In genomic region chr5:111416048-111416447, GRCm38 (mm10) we compare ENCODE assay signal across 8 mouse cellular contexts. TPM values are rescaled to one million over a fixed set of nuclear protein-coding genes. Genes with fewer than 3 reads are reported as not detected.
DNase-seq lines count a peak whose midpoint lies in the region; ATAC-seq and TF ChIP-seq lines count a peak whose summit lies in the region.

No protein-coding gene starts in this region.

- H3K36me3 ChIP-seq in kidney, postnatal 0 days (ENCODE audit: insufficient read depth, low read length): no peaks in the 10 kb centered on the region
- no peaks in the 10 kb centered on the region for H3K36me3 ChIP-seq in embryonic facial prominence, embryonic 15.5 days
- H3K36me3 ChIP-seq in limb, embryonic 11.5 days (ENCODE audit: control insufficient read depth, insufficient read depth, low read length): no peaks in the 10 kb centered on the region
- no peaks in the 10 kb centered on the region for H3K36me3 ChIP-seq in stomach, embryonic 15.5 days

- no peak for ATAC-seq in kidney, postnatal 0 days (replicated peaks; ENCODE audit: low FRiP score, low read depth)
- ATAC-seq in embryonic facial prominence, embryonic 15.5 days (ENCODE audit: insufficient number of reproducible peaks, low FRiP score, low TSS enrichment, low read depth): no peak
- ATAC-seq in limb, embryonic 11.5 days (ENCODE audit: insufficient number of reproducible peaks, low FRiP score, low TSS enrichment, low read depth): no peak
- ATAC-seq in stomach, embryonic 15.5 days (ENCODE audit: insufficient read depth, low FRiP score, low read depth): no peak
- ATAC-seq in frontal cortex, adult (ENCODE audit: low TSS enrichment): no peak

- peaks cover 41% of the 10 kb centered on the region for H3K27me3 ChIP-seq in kidney, postnatal 0 days (ENCODE audit: insufficient read depth, low read length)
- H3K27me3 ChIP-seq in embryonic facial prominence, embryonic 15.5 days: peaks cover 4% of the 10 kb centered on the region; the same call in 1 of the 2 replicates
- H3K27me3 ChIP-seq in limb, embryonic 11.5 days (ENCODE audit: control insufficient read depth, insufficient read depth, low read length): peaks cover 49% of the 10 kb centered on the region
- peaks cover 32% of the 10 kb centered on the region for H3K27me3 ChIP-seq in stomach, embryonic 15.5 days (replicated peaks)

- 0 out of 2 replicates have a peak, but pooled peaks have one; percentile 10 for TF ChIP-seq CTCF in kidney, postnatal 0 days (IDR thresholded peaks at IDR 0.05; ENCODE audit: low read depth)

- H3K4me1 ChIP-seq in kidney, postnatal 0 days (replicated peaks; ENCODE audit: insufficient read depth, low read length): peaks cover 32% of the 10 kb centered on the region; the same call in 1 of the 2 replicates
- H3K4me1 ChIP-seq in embryonic facial prominence, embryonic 15.5 days: peaks cover 55% of the 10 kb centered on the region
- H3K4me1 ChIP-seq in limb, embryonic 11.5 days (ENCODE audit: control insufficient read depth, insufficient read depth, low read length): peaks cover 43% of the 10 kb centered on the region
- peaks cover 34% of the 10 kb centered on the region for H3K4me1 ChIP-seq in stomach, embryonic 15.5 days

- peak overlapping the region; percentile 74 for H3K4me3 ChIP-seq in kidney, postnatal 0 days (replicated peaks; ENCODE audit: low read depth, low read length)
- H3K4me3 ChIP-seq in embryonic facial prominence, embryonic 15.5 days (replicated peaks): peak overlapping the region; percentile 85
- H3K4me3 ChIP-seq in limb, embryonic 11.5 days (ENCODE audit: low read depth, low read length): peak overlapping the region; percentile 69
- H3K4me3 ChIP-seq in stomach, embryonic 15.5 days (replicated peaks): peak overlapping the region; percentile 72

- H3K9me3 ChIP-seq in kidney, postnatal 0 days (replicated peaks; ENCODE audit: low read length): no peaks in the 10 kb centered on the region
- no peaks in the 10 kb centered on the region for H3K9me3 ChIP-seq in embryonic facial prominence, embryonic 15.5 days (replicated peaks)
- no peaks in the 10 kb centered on the region for H3K9me3 ChIP-seq in limb, embryonic 11.5 days (ENCODE audit: control insufficient read depth, low read length)
- no peaks in the 10 kb centered on the region for H3K9me3 ChIP-seq in stomach, embryonic 15.5 days

- H3K27ac ChIP-seq in kidney, postnatal 0 days: no peak overlapping the region
- H3K27ac ChIP-seq in embryonic facial prominence, embryonic 15.5 days (replicated peaks): peak overlapping the region; percentile 93; the same call in 1 of the 2 replicates
- no peak overlapping the region; the same call in 1 of the 2 replicates for H3K27ac ChIP-seq in limb, embryonic 11.5 days (replicated peaks; ENCODE audit: low read depth, low read length)
- H3K27ac ChIP-seq in stomach, embryonic 15.5 days: no peak overlapping the region; the same call in 1 of the 2 replicates

- no peak overlapping the region for H3K9ac ChIP-seq in kidney, postnatal 0 days (ENCODE audit: low read depth, low read length)
- no peak overlapping the region for H3K9ac ChIP-seq in embryonic facial prominence, embryonic 15.5 days
- H3K9ac ChIP-seq in limb, embryonic 11.5 days (ENCODE audit: low read length): peak overlapping the region; percentile 84
- H3K9ac ChIP-seq in stomach, embryonic 15.5 days: 0 out of 2 replicates have a peak overlapping the region, but pooled peaks have one; percentile 56

- 1% methylated on average over 13 of the region's 13 CpGs for whole genome bisulfite sequencing in kidney, postnatal 0 days
- under 1% methylated on average over 13 of the region's 13 CpGs for WGBS in embryonic facial prominence, embryonic 15.5 days
- WGBS in limb, embryonic 11.5 days: 1% methylated on average over 13 of the region's 13 CpGs
- 2% methylated on average over 13 of the region's 13 CpGs for WGBS in stomach, embryonic 15.5 days

- DNase-seq in kidney, postnatal 0 days (ENCODE audit: low spot score): no peak
- DNase-seq in kidney, postnatal 25 days: no peak
- DNase-seq in limb, embryonic 11.5 days (ENCODE audit: low spot score): no peak
- DNase-seq in ovary, adult 18-20 months (ENCODE audit: low spot score): no peak
- DNase-seq in frontal cortex, postnatal 10 days (ENCODE audit: low spot score in 2 of 2): no peak

- H3K4me2 ChIP-seq in kidney, postnatal 0 days (ENCODE audit: low read length): peak overlapping the region; percentile 99
- peak overlapping the region; percentile 82 for H3K4me2 ChIP-seq in embryonic facial prominence, embryonic 15.5 days (replicated peaks)
- H3K4me2 ChIP-seq in limb, embryonic 11.5 days (ENCODE audit: low read depth, severe bottlenecking): peak overlapping the region; percentile 93
- peak overlapping the region; percentile 94 for H3K4me2 ChIP-seq in stomach, embryonic 15.5 days

RNA-seq across cellular contexts. Expression of gene Mn1, which starts 1.1 kb away (rescaled TPM):
- polyA plus RNA-seq in kidney, postnatal 0 days (2015; fragmentation: Nextera tagmentation; extraction: Ambion mirVana): 4.3 and 4.7 TPM in 2 replicates
- 34.1 and 39.3 TPM in 2 replicates for polyA plus RNA-seq in embryonic facial prominence, embryonic 15.5 days (2015; fragmentation: Nextera tagmentation; extraction: Ambion mirVana)
- 11.0 and 12.4 TPM in 2 replicates for polyA plus RNA-seq in limb, embryonic 11.5 days (2014; fragmentation: Nextera tagmentation; extraction: Ambion mirVana)
- 11.9 and 12.0 TPM in 2 replicates for polyA plus RNA-seq in stomach, embryonic 15.5 days (2015; fragmentation: Nextera tagmentation; extraction: Ambion mirVana)

Comparison
In these comparisons a context has a peak if more than half of its experiments do, and no peak if none do; other contexts are left out.
1. H3K9ac ChIP-seq: peak in limb, embryonic 11.5 days (single experiment) and stomach, embryonic 15.5 days (single experiment); none in kidney, postnatal 0 days (single experiment) and embryonic facial prominence, embryonic 15.5 days (single experiment).
2. Peak in every context shown above with its lines, with median percentiles within 50 percentile points of each other: H3K4me2 ChIP-seq and H3K4me3 ChIP-seq.